Mouse (Mus musculus) skeletal muscle tissue, adult 2 months (tissue): ENCODE results near the gene Ell.

ENCODE experiments used
- DNase-seq: peaks from one replicate; pipeline ENCODE4 v3.0.0-alpha.2; 2012; ENCODE audit warnings: low read depth, low spot score

Gene Ell

DNA sequence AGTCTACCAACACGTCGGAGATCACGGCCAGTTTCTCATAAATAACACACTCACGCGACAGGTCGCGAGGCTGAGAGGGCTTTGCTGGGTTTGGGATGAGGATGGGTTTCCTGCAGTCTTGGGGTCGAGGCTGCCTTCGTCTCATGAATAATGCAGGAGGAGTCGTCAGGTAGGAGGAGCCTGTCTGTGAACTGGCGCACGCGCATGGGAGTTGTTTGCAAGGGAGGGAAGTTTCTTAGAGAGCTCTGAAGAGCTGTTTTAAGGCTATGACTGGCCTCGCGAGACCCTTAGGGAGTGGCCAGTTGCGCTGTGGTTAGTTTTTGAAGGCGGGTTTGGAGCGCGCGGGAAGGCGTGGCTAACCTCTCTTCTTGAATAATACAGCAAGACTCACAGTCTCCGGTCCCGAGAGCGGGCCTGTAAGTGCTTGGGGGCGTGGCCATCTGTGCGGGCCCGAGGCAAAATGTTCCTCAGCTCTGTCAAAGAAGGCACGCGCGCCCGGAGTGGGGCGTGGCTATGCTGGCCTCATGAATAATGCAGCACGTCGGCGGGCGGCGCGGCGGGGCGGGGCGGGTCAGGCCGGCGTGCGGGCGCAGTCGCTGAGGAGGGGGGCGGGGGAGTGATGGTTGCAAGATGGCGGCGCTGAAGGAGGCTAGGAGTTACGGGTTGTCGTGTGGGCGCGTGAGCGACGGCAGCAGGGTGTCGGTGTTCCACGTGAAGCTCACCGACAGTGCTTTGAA is at the start of gene Ell:
TSS of gene Ell (plus strand) at position 381 of the 737 bp plus-strand sequence.
- DNase-seq = peak; percentile 99

DNA sequence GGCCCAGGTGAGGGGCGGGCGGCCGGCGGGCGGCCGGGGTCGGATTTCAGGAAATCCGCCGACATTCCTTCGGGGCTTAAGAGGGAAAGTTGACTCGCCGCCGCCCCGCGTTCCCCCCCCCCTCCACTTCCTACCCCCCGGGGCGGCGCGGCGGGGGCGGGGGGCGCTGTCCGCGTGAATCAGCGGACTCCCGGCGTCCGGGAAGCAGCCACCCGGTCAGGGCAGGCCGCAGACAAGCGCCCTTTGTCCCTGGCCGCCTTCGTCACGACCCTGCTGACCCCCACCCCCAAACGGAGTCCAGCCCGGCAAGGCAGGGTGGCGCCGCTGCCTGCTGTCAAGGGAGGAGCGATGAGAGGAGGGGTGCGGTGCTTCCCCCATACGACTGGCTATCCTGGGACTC is 49.7 kb upstream of the Ell start:
- no peak for DNase-seq

DNA sequence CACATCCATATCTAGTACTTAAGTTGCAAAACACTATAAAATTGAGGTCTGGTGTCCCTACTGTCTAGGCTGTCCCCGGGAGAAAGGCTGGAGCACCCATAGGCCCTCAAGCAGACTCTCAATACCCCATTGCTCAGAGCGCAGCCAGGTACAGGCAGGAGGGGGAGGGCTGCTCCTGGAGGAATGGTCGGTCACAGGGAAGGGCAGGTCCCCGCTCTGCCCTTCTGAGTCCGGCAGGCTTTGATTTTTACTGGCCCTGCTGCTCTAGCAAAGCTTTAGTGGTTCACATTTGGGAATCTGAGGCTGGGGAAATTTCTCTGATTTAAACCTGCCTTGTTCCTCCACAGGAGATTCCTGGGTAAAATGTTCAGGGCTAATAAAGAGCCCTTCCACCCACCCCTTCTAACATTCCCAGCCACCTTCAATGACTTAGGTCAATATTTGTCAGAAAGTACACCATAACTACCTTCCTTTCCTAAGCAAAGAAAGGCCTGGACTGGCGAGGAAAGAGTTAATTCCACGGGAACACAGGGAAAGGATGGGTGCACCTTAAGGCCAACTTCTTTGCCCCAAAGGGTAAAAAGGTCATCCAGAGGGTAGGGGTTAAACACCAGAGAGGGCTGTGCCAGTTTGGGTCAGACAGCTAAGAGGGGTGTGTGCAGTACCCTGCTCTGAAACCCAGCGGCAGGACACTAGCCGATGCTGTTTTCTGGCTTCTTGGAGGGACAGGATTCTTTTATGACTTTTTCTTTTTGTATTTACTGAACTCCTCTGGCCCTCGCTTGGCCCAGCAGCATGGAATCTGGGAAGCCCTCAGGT is 49.0 kb upstream of the Ell start:
- no peak for DNase-seq

DNA sequence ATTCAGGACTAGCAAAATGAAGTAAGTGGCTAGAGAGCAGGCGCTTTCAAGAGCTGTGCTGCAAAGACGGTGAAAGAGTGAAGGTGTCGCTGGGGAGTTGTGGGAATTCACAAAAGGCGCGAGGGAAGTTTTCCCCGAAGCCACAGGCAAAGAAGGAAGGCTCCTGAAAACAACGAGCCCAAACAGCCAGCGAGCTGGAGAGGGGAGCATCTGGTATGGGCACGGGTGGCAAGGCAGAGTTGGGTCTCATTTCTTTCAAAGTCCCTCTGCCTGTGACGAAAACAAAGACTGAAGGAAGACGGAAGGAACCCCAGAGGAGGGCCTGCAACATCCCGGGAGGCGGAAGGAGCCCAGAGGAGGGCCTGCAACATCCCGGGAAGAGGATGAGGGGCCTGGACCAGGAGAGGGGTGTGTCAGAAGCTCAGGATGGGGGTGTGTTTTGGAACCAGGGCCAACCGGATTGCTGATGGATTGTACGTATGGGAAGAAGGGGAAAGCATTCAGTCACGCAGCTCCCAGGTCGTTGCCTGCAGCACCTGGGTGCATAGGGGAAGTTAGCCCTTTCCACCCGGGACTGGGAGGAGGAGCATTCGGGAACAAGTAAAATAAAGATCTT is 48.3 kb upstream of the Ell start:
- no peak for DNase-seq

DNA sequence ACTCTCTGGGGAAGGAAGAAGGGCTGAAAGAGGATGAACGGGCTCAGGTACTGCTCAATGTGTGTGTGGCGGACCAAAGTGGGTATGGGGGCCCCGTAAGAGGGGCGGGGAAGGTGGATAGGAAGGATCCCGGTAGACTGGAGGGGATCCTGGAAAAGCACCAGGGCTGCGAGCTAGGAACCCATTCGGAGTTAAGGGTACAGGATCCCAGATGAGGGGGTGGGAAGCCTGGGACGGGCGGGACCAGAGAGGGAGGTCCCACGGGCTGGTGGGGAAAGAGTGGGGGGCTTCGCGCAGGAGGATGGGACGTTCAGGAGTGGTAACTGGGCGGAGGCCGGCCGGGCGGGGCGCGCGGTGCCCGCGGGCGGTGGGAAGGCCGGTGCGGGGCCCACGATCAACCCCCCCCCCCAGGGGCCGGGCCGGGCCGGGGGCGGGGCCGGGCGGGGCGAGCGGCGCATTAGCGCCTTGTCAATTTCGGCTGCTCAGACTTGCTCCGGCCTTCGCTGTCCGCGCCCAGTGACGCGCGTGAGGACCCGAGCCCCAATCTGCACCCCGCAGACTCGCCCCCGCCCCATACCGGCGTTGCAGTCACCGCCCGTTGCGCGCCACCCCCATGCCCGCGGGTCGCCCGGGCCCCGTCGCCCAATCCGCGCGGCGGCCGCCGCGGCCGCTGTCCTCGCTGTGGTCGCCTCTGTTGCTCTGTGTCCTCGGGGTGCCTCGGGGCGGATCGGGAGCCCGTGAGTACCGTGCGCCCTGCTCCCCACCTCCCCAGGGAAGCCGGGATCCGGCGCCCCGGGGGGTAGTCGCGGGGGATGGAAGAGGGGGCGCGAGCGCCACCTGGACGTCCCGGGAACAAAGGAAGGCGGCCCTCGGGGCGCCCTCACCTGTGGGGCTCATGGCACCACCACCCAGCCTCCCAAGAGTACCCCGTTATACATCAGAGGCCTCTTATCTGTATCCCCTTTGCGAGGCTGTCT is 46.3 kb upstream of the Ell start, which contains the start of gene Crlf1:
TSS of gene Crlf1 (plus strand) at position 495 of the 977 bp plus-strand sequence.
- no peak for DNase-seq

DNA sequence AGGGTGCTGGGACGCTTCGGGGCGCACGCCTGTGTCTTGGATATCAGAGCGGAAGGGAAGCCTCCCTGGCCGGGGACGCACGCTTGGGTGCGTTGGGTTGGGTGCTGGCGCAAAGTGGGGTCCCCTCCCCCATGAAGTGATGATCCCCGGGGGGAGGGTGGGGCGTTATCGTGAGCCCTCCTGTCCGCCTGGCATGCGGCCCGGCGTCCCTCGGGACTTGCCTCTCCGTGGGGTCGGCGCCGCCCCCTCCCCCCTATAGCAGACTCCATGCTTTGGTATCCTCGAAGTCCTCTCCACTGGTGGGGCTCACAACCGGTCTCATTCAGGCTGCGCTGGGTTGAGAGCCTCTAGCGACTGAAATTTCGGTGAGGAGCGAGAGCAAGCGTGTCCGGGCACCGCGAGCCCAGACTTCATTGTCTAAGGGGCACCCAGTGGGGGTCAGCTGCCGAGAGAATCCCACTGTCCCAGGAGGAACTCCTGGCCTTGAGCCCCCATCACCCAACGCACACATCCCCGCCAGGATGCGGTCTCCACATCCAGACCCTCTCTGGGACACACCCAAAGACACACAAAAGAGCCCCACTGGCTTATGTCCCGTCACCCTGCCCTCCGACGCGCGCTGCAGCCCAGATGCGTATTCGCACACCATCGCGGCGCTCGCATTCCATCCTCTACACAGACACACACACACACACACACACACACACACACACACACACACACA is 45.4 kb upstream of the Ell start:
- DNase-seq = no peak

DNA sequence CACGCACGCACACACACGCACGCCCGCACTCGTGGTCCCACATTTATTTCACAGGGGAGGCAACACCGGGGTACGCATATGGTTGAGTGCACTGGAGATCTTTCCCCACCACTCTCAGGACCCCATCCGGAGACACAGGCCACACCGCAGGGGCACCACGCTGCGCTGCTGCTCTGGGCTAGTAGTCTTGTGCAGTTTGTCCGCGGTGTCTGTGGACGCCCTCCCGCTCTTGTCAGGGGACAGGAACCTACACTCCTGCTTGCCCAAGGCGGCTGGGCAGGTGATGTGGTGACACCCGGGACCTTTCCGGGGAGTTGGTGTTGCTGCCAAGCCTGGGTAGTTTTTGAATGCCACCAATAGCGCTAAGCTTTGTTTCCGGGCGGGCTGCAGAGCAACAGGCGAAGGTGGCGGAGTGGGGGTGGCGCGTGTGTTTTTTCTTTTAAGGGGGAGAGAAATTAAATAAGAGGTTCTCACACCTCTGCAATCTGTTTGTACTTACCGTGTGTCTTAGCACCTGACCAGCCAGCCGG is 44.8 kb upstream of the Ell start:
- DNase-seq = no peak

DNA sequence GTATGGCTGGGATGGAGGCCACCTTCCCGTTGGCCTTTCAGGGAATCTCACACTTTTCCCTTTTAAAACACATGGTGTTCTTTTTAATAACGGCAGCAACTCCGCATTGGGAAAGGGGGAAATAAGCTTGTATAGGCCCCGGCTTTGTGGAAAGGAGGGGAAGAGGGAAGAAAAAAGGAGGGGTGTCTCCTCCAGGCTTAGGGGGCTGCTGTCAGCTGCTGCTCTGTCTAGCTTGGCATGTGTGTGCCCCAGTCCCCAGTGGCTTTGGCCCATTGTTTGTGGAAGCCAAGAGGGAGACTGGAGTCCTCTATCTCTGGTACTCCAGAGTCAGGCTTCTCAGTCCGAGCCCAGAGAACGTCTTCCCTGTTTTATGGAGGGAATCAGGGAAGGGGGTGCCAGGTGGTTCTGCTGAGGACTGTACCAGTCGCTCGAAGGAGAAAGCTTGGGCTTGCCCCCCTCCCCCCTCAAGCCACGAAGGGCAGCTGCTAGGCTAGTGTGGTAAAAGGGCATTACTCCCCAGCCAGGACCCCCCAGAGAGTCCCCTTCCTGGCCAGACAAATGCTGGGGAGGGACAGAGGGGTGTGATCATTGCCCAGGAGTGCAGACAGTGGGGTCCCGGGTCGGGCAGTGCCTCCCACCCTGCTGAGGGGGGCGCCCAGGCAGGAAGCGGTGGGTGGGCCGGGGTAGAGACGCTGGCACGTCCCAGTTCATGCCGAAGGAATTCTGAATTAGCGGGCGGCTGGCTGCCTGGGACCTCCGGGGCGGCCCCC is 44.1 kb upstream of the Ell start:
- no peak for DNase-seq

DNA sequence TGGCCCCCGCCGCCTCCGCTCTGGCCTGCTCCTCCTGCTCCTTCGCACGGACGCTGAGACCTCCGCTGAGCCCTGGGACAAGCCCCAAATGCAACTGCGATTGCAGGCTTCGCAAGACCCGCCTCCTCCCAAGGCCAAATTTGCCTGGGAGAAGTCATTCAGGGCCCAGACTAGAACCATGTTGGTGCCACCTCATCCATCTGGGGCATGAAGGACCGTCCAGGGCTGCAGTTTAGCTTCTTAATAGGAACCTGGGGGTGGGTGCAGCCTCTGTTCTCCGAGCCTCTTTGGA is 43.5 kb upstream of the Ell start:
- no peak for DNase-seq

DNA sequence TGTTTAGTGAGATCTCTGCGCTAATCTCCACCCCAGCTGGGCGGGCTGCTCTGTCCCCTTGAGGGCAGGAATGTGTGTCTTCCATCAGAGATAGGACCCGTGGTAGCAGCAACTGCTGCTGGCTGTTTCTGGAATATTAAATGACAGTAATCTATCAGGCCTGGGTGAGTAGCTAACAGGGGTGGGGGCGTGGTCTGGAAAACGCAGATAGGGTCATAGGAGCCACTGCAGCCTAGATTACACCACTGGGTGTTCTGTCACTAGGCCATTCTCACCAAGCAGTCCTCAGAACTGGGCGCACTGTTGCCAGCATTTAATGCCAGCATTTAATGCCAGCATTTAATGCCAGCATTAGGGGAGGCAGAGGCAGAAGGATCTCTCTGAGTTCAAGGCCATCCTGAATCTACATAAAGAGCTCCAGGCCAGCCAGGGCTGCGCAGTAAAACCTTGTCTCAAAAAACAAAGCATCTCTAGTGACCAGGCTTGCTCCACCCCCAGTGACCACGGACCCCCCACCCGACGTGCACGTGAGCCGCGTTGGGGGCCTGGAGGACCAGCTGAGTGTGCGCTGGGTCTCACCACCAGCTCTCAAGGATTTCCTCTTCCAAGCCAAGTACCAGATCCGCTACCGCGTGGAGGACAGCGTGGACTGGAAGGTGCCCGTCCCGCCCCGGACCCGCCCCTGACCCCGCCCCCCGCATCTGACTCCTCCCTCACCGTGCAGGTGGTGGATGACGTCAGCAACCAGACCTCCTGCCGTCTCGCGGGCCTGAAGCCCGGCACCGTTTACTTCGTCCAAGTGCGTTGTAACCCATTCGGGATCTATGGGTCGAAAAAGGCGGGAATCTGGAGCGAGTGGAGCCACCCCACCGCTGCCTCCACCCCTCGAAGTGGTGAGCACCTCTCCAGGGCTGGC is 38.6 kb upstream of the Ell start:
- no peak for DNase-seq

DNA sequence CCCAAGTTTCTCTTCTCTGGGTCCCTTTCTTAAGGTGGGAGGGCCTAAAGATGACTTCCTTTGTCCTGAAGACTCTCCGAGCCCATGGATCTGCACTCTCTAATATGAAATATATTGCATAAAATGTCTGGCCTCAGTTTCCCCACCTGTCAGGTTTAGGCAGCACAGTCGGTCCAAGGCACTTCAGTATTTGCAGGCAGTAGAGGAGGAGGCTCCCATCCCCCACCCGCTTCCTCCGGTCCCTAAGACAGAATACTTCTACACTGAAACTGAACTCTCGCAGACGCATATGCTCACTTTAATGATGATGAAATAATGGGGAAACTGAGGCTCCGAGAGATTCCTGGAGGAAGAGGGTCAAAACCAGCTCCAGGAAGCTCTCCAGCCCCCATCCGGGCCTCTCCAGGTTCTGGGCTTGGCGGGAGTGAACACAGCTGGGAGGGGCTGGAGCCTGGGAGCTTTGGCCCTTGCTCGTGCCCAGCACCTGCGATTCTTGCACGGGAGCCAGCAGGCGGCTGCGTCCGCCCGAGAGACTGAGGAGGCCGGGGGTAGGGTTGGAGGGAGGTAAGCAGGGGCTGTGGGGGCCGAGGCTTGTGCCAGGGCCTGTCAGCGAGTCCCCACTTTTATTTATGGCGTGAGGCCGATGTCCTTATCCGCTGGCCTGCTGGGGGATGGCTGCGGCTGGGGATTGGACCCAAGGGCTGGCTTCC is 37.3 kb upstream of the Ell start:
- peak; percentile 57 for DNase-seq

DNA sequence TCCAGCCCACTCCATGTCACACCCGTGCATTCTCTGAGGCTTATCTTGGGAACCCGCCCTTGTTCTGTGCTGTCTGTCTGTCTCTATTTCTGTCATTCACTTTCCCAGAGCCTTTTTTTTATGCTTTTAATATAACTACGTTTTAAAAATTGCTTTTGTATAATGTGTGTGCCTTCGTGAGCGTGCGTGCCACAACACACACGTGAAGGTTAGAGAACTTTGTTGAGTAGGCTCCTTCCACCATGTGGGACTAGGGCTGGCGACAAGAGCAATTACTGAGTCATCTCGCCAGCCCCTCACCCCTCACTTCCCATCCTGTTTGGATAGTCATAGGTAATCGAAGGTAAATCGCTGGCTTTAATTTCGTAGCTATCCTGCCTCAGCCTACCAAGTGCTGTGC is 36.7 kb upstream of the Ell start:
- DNase-seq = no peak

DNA sequence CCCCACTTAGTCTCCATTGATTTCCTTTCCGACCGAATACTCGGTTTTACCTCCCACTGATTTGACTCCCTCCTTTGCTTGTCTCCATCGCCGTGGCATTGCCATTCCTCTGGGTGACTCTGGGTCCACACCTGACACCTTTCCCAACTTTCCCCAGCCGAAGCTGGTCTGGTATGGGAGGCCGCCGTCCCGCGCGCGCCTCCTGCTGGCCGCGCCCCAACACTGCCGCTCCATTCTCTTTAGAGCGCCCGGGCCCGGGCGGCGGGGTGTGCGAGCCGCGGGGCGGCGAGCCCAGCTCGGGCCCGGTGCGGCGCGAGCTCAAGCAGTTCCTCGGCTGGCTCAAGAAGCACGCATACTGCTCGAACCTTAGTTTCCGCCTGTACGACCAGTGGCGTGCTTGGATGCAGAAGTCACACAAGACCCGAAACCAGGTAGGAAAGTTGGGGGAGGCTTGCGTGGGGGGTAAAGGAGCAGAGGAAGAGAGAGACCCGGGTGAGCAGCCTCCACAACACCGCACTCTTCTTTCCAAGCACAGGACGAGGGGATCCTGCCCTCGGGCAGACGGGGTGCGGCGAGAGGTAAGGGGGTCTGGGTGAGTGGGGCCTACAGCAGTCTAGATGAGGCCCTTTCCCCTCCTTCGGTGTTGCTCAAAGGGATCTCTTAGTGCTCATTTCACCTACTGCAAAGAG is 36.1 kb upstream of the Ell start:
- DNase-seq = peak; percentile 61

DNA sequence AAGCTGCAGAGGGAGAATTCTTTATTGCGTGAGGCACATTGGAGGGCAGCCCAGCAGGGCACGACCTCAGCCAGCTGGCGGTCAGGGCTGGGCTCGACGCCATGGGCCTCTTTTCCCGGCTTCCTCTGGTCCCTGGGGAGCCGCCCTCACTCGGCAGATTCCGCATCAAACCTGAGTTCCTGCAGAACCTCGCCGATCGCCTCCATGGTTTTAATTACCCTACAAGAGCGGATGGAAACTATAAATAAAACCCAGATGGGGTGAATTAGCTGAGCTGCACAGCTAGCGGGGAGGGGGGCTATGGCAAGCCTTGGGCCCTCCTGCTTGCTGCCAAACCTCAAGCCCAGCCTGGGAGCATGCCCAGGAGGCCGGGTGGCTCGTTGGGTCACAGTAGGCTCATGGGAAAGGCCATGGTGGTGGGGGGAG is 35.0 kb upstream of the Ell start:
- DNase-seq = peak; percentile 80

DNA sequence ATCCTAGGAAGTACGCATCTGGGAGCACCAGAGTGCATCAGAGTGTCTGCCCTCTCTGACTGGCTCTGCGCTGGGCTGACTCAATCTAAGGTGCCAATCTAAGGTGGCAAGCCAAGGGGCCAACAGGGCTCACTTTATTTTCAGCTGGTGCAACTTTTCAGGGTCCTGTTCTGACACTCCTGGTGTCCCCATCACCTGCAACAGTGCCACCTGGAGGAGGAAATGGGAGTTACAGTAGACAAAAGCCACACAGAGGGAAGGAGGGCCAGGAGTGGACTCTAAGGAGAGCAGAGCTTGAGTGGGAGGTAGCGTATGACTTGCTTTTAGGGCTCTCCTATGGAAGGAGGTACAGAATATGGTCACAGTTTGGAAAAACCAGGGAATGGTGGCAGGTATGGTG is 34.4 kb upstream of the Ell start:
- peak; percentile 70 for DNase-seq

DNA sequence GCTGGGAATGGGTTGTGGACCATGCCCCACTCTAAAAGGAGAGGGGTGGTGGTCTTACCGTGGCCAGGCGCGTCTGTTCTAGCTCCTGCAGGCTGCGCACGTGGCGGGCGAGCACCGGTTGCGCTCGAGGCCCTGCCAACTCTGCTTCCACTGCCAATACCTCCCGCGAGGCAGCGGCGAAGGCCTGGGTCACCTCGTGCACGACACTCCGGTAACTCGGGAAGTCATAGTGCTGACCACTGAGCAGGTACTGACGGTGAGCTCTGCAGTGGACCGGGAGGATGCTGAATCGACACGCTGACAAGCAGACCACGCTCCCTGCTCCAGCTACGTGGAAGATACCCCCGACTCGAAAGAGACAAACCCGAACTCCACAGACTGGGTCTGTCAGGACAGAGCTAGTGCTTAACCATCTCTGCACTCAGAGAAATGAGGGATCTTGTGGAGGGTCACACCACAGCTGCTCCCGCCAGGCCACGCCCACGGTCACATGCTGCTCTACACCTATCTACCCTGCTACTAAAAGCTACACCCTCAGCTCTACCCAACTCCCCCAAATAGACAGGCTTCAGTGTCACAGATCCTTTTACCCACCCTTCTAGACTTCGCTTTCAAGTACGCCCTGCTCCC is 33.4 kb upstream of the Ell start:
- DNase-seq = no peak
